8 mouse cellular contexts compared by ENCODE assay signal in the genomic region with DNA sequence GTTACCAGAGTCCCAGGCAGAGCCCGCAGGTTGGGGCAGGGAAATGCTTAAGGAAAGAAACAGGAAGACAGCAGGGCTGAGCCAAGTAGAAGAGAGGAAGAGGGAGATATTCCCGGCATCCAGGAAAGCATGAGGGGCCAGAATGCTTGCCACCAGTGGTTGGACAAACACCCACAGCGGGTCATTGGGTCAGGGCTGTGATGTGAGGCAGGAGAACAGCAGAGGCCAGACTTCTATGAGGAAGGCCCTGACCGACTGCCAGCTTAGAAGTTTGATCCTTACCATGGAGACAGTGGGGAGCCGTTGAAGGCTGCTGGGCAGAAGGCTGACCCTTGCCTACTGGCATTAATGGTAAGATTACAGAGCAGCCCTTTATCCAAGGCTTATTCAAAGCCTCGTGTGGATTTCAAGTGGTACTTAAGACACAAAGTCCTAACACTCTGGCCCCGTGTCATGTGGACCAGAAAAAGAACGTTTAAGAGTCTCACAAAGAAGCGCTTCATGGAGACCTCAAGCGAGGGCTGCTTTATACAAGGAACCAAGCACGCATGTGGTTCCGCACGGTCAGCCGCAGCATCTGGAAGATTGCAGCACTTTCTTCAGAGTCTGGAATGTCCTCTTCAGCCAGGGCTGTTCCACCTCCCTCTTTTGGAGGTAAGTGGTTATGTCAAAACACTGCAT. TPM values are rescaled to one million over a fixed set of nuclear protein-coding genes. Genes with fewer than 3 reads are reported as not detected.
DNase-seq lines count a peak whose midpoint lies in the region; ATAC-seq and TF ChIP-seq lines count a peak whose summit lies in the region.
"Had no signal": no experiment of that assay in that cellular context is flagged by ENCODE, and none has a peak within 500 bp of the region (broad histone marks: within the 10 kb centered on the region; RNA-seq: fewer than 3 reads in every experiment).

No protein-coding gene starts in this region.

- no peak for TF ChIP-seq POLR2A in cerebellum, adult 2 months (IDR thresholded peaks at IDR 0.05; ENCODE audit: borderline replicate concordance, insufficient read depth, low read length)

- 0 out of 2 replicates have a peak overlapping the region, but pooled peaks have one; percentile 34 for H3K27ac ChIP-seq in intestine, embryonic 14.5 days (ENCODE audit: low read depth)
- no peak overlapping the region for H3K27ac ChIP-seq in intestine, postnatal 0 days (ENCODE audit: low read depth, low read length)
- peak overlapping the region; percentile 58 for H3K27ac ChIP-seq in embryonic facial prominence, embryonic 14.5 days (replicated peaks; ENCODE audit: low read depth, low read length)
- peak overlapping the region; percentile 15; the same call in 1 of the 2 replicates for H3K27ac ChIP-seq in intestine, embryonic 15.5 days
- H3K27ac ChIP-seq in lung, embryonic 16.5 days (ENCODE audit: low read length) = peak overlapping the region; percentile 81
- H3K27ac ChIP-seq in cerebellum, adult 2 months (ENCODE audit: insufficient read depth, low read length) = no peak overlapping the region
- H3K27ac ChIP-seq: midbrain, embryonic 12.5 days had no signal

- H3K36me3 ChIP-seq in intestine, embryonic 14.5 days (ENCODE audit: control insufficient read depth, insufficient read depth, low read length) = no peaks in the 10 kb centered on the region
- H3K36me3 ChIP-seq in intestine, postnatal 0 days (ENCODE audit: control insufficient read depth, insufficient read depth) = peaks cover 9% of the 10 kb centered on the region; the same call in 1 of the 2 replicates
- H3K36me3 ChIP-seq in embryonic facial prominence, embryonic 14.5 days (ENCODE audit: control insufficient read depth, insufficient read depth, low read length) = no peaks in the 10 kb centered on the region
- no peaks in the 10 kb centered on the region for H3K36me3 ChIP-seq in intestine, embryonic 15.5 days
- no peaks in the 10 kb centered on the region for H3K36me3 ChIP-seq in lung, embryonic 16.5 days (ENCODE audit: control insufficient read depth, insufficient read depth, low read length)
- H3K36me3 ChIP-seq: midbrain, embryonic 12.5 days had no signal

- H3K4me3 ChIP-seq in intestine, embryonic 14.5 days (ENCODE audit: low read depth, low read length) = no peak overlapping the region
- no peak overlapping the region for H3K4me3 ChIP-seq in intestine, postnatal 0 days (ENCODE audit: low read depth, low read length)
- H3K4me3 ChIP-seq in embryonic facial prominence, embryonic 14.5 days (ENCODE audit: low read depth, low read length) = no peak overlapping the region
- H3K4me3 ChIP-seq in intestine, embryonic 15.5 days (replicated peaks) = no peak overlapping the region
- no peak overlapping the region for H3K4me3 ChIP-seq in lung, embryonic 16.5 days (ENCODE audit: low read length)
- no peak overlapping the region for H3K4me3 ChIP-seq in cerebellum, adult 2 months (replicated peaks; ENCODE audit: insufficient read depth, low read depth, low read length)
- H3K4me3 ChIP-seq: midbrain, embryonic 12.5 days had no signal

- H3K9ac ChIP-seq in intestine, embryonic 14.5 days (ENCODE audit: low read length) = no peak overlapping the region
- no peak overlapping the region for H3K9ac ChIP-seq in intestine, postnatal 0 days (ENCODE audit: low read depth, low read length)
- H3K9ac ChIP-seq in embryonic facial prominence, embryonic 14.5 days (ENCODE audit: low read depth, low read length) = peak overlapping the region; percentile 19; the same call in 1 of the 2 replicates
- H3K9ac ChIP-seq in intestine, embryonic 15.5 days = no peak overlapping the region
- no peak overlapping the region for H3K9ac ChIP-seq in lung, embryonic 16.5 days (ENCODE audit: low read length)
- H3K9ac ChIP-seq: midbrain, embryonic 12.5 days had no signal

- H3K4me2 ChIP-seq in intestine, embryonic 14.5 days (ENCODE audit: low read length) = no peak overlapping the region
- no peak overlapping the region for H3K4me2 ChIP-seq in intestine, postnatal 0 days (replicated peaks; ENCODE audit: low read depth)
- H3K4me2 ChIP-seq in embryonic facial prominence, embryonic 14.5 days (ENCODE audit: low read depth, low read length) = no peak overlapping the region
- no peak overlapping the region for H3K4me2 ChIP-seq in intestine, embryonic 15.5 days (replicated peaks)
- H3K4me2 ChIP-seq in lung, embryonic 16.5 days (ENCODE audit: low read depth, low read length) = no peak overlapping the region
- H3K4me2 ChIP-seq: midbrain, embryonic 12.5 days had no signal

- ATAC-seq in intestine, embryonic 14.5 days (replicated peaks; ENCODE audit: low FRiP score, low TSS enrichment, low read depth) = no peak
- ATAC-seq in intestine, postnatal 0 days = no peak
- ATAC-seq in embryonic facial prominence, embryonic 14.5 days (ENCODE audit: low read depth) = no peak
- ATAC-seq in intestine, embryonic 15.5 days = no peak
- no peak for ATAC-seq in lung, embryonic 16.5 days (ENCODE audit: low read depth)

- 51% methylated on average over 14 of the region's 14 CpGs for WGBS in intestine, embryonic 14.5 days
- WGBS in intestine, postnatal 0 days = 56% methylated on average over 14 of the region's 14 CpGs
- WGBS in embryonic facial prominence, embryonic 14.5 days = 51% methylated on average over 14 of the region's 14 CpGs
- 48% methylated on average over 14 of the region's 14 CpGs for WGBS in intestine, embryonic 15.5 days
- WGBS in lung, embryonic 16.5 days = 42% methylated on average over 14 of the region's 14 CpGs
- 68% methylated on average over 14 of the region's 14 CpGs for WGBS in cerebellum, adult 2 months

- peaks cover 40% of the 10 kb centered on the region for H3K4me1 ChIP-seq in intestine, embryonic 14.5 days (replicated peaks; ENCODE audit: control insufficient read depth, insufficient read depth, low read length)
- H3K4me1 ChIP-seq in intestine, postnatal 0 days (replicated peaks; ENCODE audit: control insufficient read depth, insufficient read depth, low read length) = peaks cover 21% of the 10 kb centered on the region
- peaks cover 29% of the 10 kb centered on the region for H3K4me1 ChIP-seq in embryonic facial prominence, embryonic 14.5 days (ENCODE audit: control insufficient read depth, insufficient read depth, low read length)
- peaks cover 51% of the 10 kb centered on the region for H3K4me1 ChIP-seq in intestine, embryonic 15.5 days (replicated peaks)
- peaks cover 71% of the 10 kb centered on the region for H3K4me1 ChIP-seq in lung, embryonic 16.5 days (replicated peaks; ENCODE audit: control insufficient read depth, insufficient read depth, low read length)
- no peaks in the 10 kb centered on the region for H3K4me1 ChIP-seq in cerebellum, adult 2 months (ENCODE audit: control insufficient read depth, insufficient read depth, low read length)

- no peak for DNase-seq in intestine, embryonic 14.5 days (ENCODE audit: low spot score)
- peak; percentile 45 for DNase-seq in embryonic facial prominence, embryonic 14.5 days (ENCODE audit: low spot score)
- DNase-seq in natural killer cell, adult 2 months (ENCODE audit: low spot score in 2 of 2) = no peak
- no peak for DNase-seq in cerebellum, adult 2 months

- no peaks in the 10 kb centered on the region for H3K9me3 ChIP-seq in intestine, embryonic 14.5 days (ENCODE audit: control insufficient read depth, low read length)
- no peaks in the 10 kb centered on the region for H3K9me3 ChIP-seq in intestine, postnatal 0 days (ENCODE audit: control insufficient read depth)
- no peaks in the 10 kb centered on the region for H3K9me3 ChIP-seq in embryonic facial prominence, embryonic 14.5 days (ENCODE audit: control insufficient read depth, low read length)
- no peaks in the 10 kb centered on the region for H3K9me3 ChIP-seq in intestine, embryonic 15.5 days
- no peaks in the 10 kb centered on the region for H3K9me3 ChIP-seq in lung, embryonic 16.5 days (ENCODE audit: control insufficient read depth, low read length)
- H3K9me3 ChIP-seq: midbrain, embryonic 12.5 days had no signal

- no peaks in the 10 kb centered on the region for H3K27me3 ChIP-seq in intestine, embryonic 14.5 days (replicated peaks; ENCODE audit: control insufficient read depth, insufficient read depth, low read length)
- H3K27me3 ChIP-seq in intestine, postnatal 0 days (replicated peaks; ENCODE audit: control insufficient read depth, insufficient read depth, low read length) = no peaks in the 10 kb centered on the region
- H3K27me3 ChIP-seq in embryonic facial prominence, embryonic 14.5 days (replicated peaks; ENCODE audit: control insufficient read depth, insufficient read depth, low read length) = no peaks in the 10 kb centered on the region
- H3K27me3 ChIP-seq in intestine, embryonic 15.5 days (replicated peaks) = no peaks in the 10 kb centered on the region
- no peaks in the 10 kb centered on the region for H3K27me3 ChIP-seq in lung, embryonic 16.5 days (ENCODE audit: control insufficient read depth, insufficient read depth, low read depth, low read length)
- no peaks in the 10 kb centered on the region for H3K27me3 ChIP-seq in cerebellum, adult 2 months (ENCODE audit: control insufficient read depth, insufficient read depth, low read length)

- no peak; the same call in 1 of the 2 replicates for TF ChIP-seq CTCF in intestine, postnatal 0 days (IDR thresholded peaks at IDR 0.05; ENCODE audit: low read depth)
- no peak for TF ChIP-seq CTCF in cerebellum, adult 2 months (IDR thresholded peaks at IDR 0.05; ENCODE audit: borderline replicate concordance, insufficient read depth, low read depth, low read length)

RNA-seq across cellular contexts. Expression of a gene that starts 4.0 kb away (rescaled TPM):
- 8.2 and 8.8 TPM in 2 replicates for polyA plus RNA-seq in intestine, embryonic 14.5 days (2014; fragmentation: Nextera tagmentation; extraction: Ambion mirVana)
- 4.4 and 4.9 TPM in 2 replicates for polyA plus RNA-seq in intestine, postnatal 0 days (2015; fragmentation: Nextera tagmentation; extraction: Ambion mirVana)
- polyA plus RNA-seq in embryonic facial prominence, embryonic 14.5 days (2014; fragmentation: Nextera tagmentation; extraction: Ambion mirVana) = 9.4 and 9.8 TPM in 2 replicates
- 7.2 and 7.7 TPM in 2 replicates for polyA plus RNA-seq in intestine, embryonic 15.5 days (2015; fragmentation: Nextera tagmentation; extraction: Ambion mirVana)
- polyA plus RNA-seq in lung, embryonic 16.5 days (2015; fragmentation: Nextera tagmentation; extraction: Ambion mirVana) = 11.1 and 12.1 TPM in 2 replicates
- polyA plus RNA-seq in cerebellum, adult 2 months (2012; rRNA removed) = 8.4 and 9.7 TPM in 2 replicates

Comparison
In these comparisons a context has a peak if more than half of its experiments do, and no peak if none do; other contexts are left out.
1. H3K27ac ChIP-seq: peak in intestine, embryonic 14.5 days (single experiment), embryonic facial prominence, embryonic 14.5 days (single experiment), intestine, embryonic 15.5 days (single experiment) and lung, embryonic 16.5 days (single experiment); none in intestine, postnatal 0 days (single experiment) and cerebellum, adult 2 months (single experiment).